Mouse (Mus musculus) embryonic facial prominence, embryonic 15.5 days (tissue): ENCODE measurements at regions not wholly inside any gene's neighbourhood (a gene's known extent, or its start where the extent isn't known, plus 50 kb on each side); places are given as distances from the start of the nearest gene placed in this dataset.
"Not testable (repeated sequence)": the region's sequence is repeated elsewhere in the genome, so short reads cannot be mapped to it uniquely, and the experiment has no call there.

Experiments used
- ATAC-seq: fragments of 200-750 bp; cut with Nextera tagmentation; 2 replicates; pipeline ENCODE4 v1.8.0; 2017; ENCODE audit warnings: low read depth, moderate TSS enrichment; ENCODE audit not compliant: insufficient number of reproducible peaks, low FRiP score, low TSS enrichment
- H3K27ac ChIP-seq: fragments of 300-500 bp; sonication (generic); replicated peaks from 2 replicates; pipeline ENCODE4 v1.5.1; 2015; ENCODE audit warnings: mild to moderate bottlenecking, inconsistent platforms
- H3K27me3 ChIP-seq: fragments of 300-500 bp; sonication (generic); 2 replicates; pipeline ENCODE4 v1.6.1; 2015; ENCODE audit warnings: inconsistent platforms
- H3K36me3 ChIP-seq: fragments of 300-500 bp; sonication (generic); 2 replicates; pipeline ENCODE4 v1.6.1; 2015; ENCODE audit warnings: mild to moderate bottlenecking, inconsistent platforms
- H3K4me1 ChIP-seq: fragments of 300-500 bp; sonication (generic); 2 replicates; pipeline ENCODE4 v1.6.1; 2015; ENCODE audit warnings: inconsistent platforms
- H3K4me2 ChIP-seq: fragments of 300-500 bp; sonication (generic); replicated peaks from 2 replicates; pipeline ENCODE4 v1.6.1; 2015; ENCODE audit warnings: mild to moderate bottlenecking, inconsistent platforms
- H3K4me3 ChIP-seq: fragments of 300-500 bp; sonication (generic); replicated peaks from 2 replicates; pipeline ENCODE4 v1.5.1; 2015; ENCODE audit warnings: mild to moderate bottlenecking, inconsistent platforms
- H3K9ac ChIP-seq: fragments of 300-500 bp; sonication (generic); 2 replicates; pipeline ENCODE4 v1.6.1; 2015; ENCODE audit warnings: inconsistent platforms
- H3K9me3 ChIP-seq: fragments of 300-500 bp; sonication (generic); replicated peaks from 2 replicates; pipeline ENCODE4 v1.6.1; 2016; ENCODE audit warnings: inconsistent platforms
- WGBS: fragments of 180-500 bp; shearing (Covaris S2); methylation state at CpG from one replicate; pipeline ENCODE4 v1.1.7; 2015; 5-methylcytosine and 5-hydroxymethylcytosine counted together

DNA sequence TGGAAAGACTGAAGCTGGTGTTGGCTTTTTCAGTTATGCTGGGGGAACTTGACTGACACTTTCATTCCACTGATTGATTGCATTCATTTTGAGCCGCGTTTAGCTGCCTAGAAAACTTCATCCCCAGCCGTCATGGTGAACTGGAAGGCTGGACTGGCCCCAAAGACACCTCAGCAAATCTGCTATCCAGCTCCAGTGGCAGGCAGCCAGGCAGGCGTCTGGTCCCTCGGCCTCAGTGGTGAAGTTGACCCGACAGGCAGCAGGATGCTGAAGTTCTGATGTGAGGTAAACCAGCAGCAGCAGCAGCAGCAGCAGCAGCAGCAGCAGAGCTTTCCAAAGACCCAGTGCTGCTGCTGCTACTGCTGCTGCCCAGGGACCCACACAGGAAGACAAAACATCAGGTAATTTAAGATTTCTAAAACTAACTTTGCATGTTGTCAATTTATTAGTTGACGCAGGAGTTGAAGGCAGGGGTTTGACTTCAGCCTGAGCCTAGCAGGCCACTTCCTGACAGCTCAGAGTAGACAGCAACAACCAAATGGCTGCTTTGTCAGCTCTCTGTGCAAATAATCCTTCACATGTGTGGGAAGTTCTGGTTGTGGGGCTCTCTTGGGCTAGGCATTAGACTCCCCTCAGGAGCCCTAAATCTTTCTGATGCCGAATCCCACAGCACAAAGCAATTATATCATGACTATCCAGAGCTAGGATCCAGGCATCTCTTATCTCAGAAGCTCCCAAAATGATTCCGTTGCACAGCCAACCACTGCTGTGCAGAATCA lies 200.4 kb upstream of the Nhs start:
- Histone ChIP-seq H3K4me2 (no peak overlapping the region), H3K9me3 (no peaks in the 10 kb centered on the region), H3K27ac (no peak overlapping the region), H3K4me3 (no peak overlapping the region), H3K27me3 (no peaks in the 10 kb centered on the region), H3K36me3 (no peaks in the 10 kb centered on the region), H3K9ac (no peak overlapping the region), H3K4me1 (no peaks in the 10 kb centered on the region)
- WGBS: 44% methylated on average over 9 of the region's 9 CpGs
- ATAC-seq: no peak

DNA sequence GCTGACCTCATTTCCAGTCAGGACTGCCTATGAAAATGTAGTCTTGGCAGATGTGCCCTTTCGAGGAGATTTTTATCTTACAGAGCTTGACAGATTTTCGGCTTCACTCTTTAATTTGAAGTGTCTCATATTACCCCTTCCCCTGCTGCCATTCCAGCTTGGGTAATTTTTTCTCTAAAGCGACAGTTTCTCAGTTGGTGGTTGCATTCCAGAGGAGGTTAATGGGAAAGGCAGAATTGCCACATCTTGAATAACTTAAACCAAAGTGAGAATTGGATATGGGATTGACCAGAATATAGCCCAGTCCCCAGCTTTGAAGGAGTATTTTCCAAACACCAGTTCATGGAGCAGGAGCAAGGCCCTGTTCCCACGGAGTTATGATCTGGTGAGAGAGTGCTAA lies 188.8 kb upstream of the Nhs start:
- no peak overlapping the region for H3K4me2 ChIP-seq
- H3K36me3 ChIP-seq: no peaks in the 10 kb centered on the region
- H3K27ac ChIP-seq: no peak overlapping the region
- H3K9ac ChIP-seq: no peak overlapping the region
- H3K27me3 ChIP-seq: no peaks in the 10 kb centered on the region
- no peaks in the 10 kb centered on the region for H3K4me1 ChIP-seq
- WGBS: 35% methylated on average over 4 of the region's 4 CpGs
- H3K4me3 ChIP-seq: no peak overlapping the region
- H3K9me3 ChIP-seq: no peaks in the 10 kb centered on the region
- 0 out of 2 replicates have a peak, but pooled peaks have one; percentile 34 for ATAC-seq

GRCm38 (mm10) chrX:162347886-162348285 lies 188.4 kb upstream of the Nhs start:
- 18% methylated on average over 2 of the region's 2 CpGs for WGBS
- Histone ChIP-seq H3K9ac (no peak overlapping the region), H3K27ac (no peak overlapping the region), H3K9me3 (no peaks in the 10 kb centered on the region), H3K4me2 (no peak overlapping the region), H3K4me3 (no peak overlapping the region), H3K4me1 (no peaks in the 10 kb centered on the region), H3K27me3 (no peaks in the 10 kb centered on the region), H3K36me3 (no peaks in the 10 kb centered on the region)
- ATAC-seq: no peak

DNA sequence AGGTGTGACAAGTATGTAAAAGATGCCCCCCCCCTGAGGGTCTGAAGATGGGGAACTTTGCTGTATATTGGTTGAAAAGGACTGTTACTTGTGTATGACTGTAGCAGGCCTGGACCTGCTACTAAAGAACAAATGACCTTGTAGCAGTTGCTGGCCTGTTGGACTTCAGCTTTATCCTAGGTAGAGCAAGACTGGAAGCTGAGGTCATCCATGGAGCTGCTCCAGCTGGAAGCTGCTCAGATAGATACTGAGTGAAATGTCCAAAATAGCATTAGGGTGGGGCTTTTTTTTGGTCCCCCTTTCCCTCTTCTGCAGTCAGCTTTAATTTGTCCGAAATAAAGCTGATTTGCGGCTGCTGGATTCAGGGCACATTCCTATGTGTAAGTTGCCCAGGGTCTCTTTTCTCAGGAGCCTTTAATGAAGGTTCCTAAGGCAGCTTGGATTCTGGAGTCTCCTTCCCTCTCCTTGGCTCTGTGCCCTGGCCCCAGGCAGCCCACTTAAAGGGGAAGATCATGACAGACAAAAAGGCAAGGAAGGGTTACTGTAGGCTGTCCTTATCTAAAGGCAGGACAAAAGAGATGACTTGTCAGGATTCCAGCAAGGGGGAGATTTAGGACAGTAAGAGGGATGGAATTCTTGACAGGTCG lies 186.1 kb upstream of the Nhs start:
- H3K4me3 ChIP-seq: no peak overlapping the region
- no peaks in the 10 kb centered on the region for H3K36me3 ChIP-seq
- no peak overlapping the region for H3K4me2 ChIP-seq
- WGBS: 45% methylated on average over 3 of the region's 3 CpGs
- H3K9ac ChIP-seq: no peak overlapping the region
- H3K9me3 ChIP-seq: no peaks in the 10 kb centered on the region
- H3K4me1 ChIP-seq: no peaks in the 10 kb centered on the region
- peak; percentile 43; the same call in 1 of the 2 replicates for ATAC-seq
- H3K27me3 ChIP-seq: no peaks in the 10 kb centered on the region
- H3K27ac ChIP-seq: no peak overlapping the region

- H3K27me3 ChIP-seq: no peaks in the 10 kb centered on the region
These were observed 172.6 kb upstream of the Nhs start for GRCm38 (mm10) chrX:162332121-162332520.

DNA sequence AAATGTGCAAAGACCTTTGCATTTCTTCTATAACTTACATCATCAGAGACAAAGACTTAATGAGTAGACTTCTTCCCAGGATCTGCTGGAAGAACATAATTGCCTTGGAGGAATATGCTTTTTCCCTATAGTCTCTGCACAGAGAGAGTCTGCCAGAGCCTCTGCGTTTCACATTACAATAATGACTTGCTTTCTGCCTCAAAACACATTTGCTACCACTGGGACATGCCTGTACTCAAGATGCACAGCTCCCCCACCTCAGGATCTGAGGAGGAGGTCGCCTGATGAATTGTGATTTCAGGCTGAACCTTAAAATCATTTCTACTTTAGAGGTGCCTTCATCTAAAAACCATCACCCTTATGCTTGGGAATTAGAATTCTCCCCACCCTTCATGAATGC lies 148.1 kb upstream of the Nhs start:
- no peak overlapping the region for H3K4me3 ChIP-seq
- H3K27ac ChIP-seq: no peak overlapping the region
- no peaks in the 10 kb centered on the region for H3K4me1 ChIP-seq
- 61% methylated on average over 2 of the region's 2 CpGs for WGBS
- H3K9ac ChIP-seq: no peak overlapping the region
- no peaks in the 10 kb centered on the region for H3K36me3 ChIP-seq
- no peak for ATAC-seq
- H3K27me3 ChIP-seq: no peaks in the 10 kb centered on the region
- H3K9me3 ChIP-seq: no peaks in the 10 kb centered on the region
- no peak overlapping the region for H3K4me2 ChIP-seq

More at GRCm38 (mm10) chrX:162332121-162332520, 172.6 kb upstream of the Nhs start:
- Histone ChIP-seq H3K4me2 (no peak overlapping the region), H3K9me3 (no peaks in the 10 kb centered on the region), H3K9ac (no peak overlapping the region), H3K27ac (no peak overlapping the region), H3K4me1 (no peaks in the 10 kb centered on the region), H3K36me3 (no peaks in the 10 kb centered on the region), H3K4me3 (no peak overlapping the region)
- 81% methylated on average over 5 of the region's 5 CpGs for WGBS
- ATAC-seq: no peak

DNA sequence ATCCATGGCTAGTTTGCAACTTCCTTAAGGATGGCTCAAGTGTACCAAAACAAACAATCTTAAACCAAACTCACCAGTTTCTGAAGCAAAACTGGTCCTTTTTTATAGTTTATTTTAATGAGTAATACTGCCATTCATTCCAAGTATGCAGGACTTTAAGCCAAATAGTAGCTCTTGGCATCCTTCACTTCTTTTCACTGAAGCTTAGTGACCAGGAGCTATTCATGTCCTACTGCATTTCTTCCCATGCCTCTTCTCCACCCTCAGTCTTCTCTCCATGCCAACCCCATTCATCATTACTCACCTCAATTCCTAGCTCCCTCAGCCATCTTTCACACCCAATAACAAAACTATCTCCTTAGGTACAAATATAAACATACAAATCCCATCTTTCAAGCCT lies 144.6 kb upstream of the Nhs start:
- H3K4me3 ChIP-seq: no peak overlapping the region
- H3K27ac ChIP-seq: no peak overlapping the region
- H3K4me1 ChIP-seq: no peaks in the 10 kb centered on the region
- no peaks in the 10 kb centered on the region for H3K36me3 ChIP-seq
- H3K4me2 ChIP-seq: no peak overlapping the region
- no peak overlapping the region for H3K9ac ChIP-seq
- no peaks in the 10 kb centered on the region for H3K9me3 ChIP-seq
- no peaks in the 10 kb centered on the region for H3K27me3 ChIP-seq
- ATAC-seq: no peak

DNA sequence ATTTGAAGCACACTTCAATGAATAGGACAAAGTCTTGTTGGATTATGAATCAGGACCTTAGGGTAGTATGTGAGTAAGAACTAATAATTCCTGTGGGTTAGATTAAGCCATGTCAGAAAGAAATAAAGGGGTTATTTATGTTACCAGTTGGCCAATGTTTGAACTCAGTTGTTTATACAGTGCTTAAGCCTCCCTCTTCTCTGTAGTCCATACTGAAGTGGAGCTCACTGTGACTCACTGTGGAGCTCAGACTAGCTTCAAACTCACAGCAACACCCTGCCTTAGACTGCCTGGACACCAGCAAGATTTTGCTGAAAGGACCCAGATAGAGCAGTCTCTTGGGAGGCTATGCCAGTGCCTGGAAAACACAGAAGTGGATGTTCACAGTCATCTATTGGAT lies 143.3 kb upstream of the Nhs start:
- H3K4me1 ChIP-seq: no peaks in the 10 kb centered on the region
- no peak for ATAC-seq

DNA sequence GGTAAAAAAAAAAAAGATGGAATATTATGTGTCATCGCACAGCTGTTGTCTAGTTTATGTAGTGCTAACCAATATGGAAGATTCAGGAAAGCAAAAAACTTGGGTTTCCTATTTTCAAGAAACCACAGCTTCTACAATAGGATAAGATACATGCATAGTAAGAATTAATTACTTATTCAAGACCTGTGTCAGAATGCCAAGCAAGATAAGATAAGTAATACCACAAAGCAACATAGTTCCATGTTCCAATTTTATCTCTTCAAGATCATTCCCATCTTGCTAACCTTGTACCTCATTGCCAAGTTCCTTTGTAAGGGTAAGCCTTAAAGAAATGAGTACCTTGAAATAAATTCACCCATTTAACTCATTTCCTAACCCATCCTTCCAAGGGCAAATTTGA lies 131.7 kb upstream of the Nhs start:
- H3K4me2 ChIP-seq: no peak overlapping the region
- no peaks in the 10 kb centered on the region for H3K9me3 ChIP-seq
- no peak overlapping the region for H3K27ac ChIP-seq
- no peaks in the 10 kb centered on the region for H3K4me1 ChIP-seq
- no peak overlapping the region for H3K9ac ChIP-seq
- no peak overlapping the region for H3K4me3 ChIP-seq
- no peaks in the 10 kb centered on the region; the same call in 1 of the 2 replicates for H3K27me3 ChIP-seq
- ATAC-seq: no peak
- WGBS: 73% methylated on average over 1 of the region's 1 CpGs
- H3K36me3 ChIP-seq: no peaks in the 10 kb centered on the region

More for the DNA sequence above, 143.3 kb upstream of the Nhs start:
- Histone ChIP-seq H3K27ac (no peak overlapping the region), H3K4me3 (no peak overlapping the region), H3K27me3 (no peaks in the 10 kb centered on the region), H3K4me2 (no peak overlapping the region), H3K36me3 (no peaks in the 10 kb centered on the region), H3K9me3 (no peaks in the 10 kb centered on the region), H3K9ac (no peak overlapping the region)

- not testable (repeated sequence) for H3K27ac ChIP-seq, H3K9ac ChIP-seq, H3K36me3 ChIP-seq, H3K9me3 ChIP-seq, H3K4me1 ChIP-seq, ATAC-seq, H3K27me3 ChIP-seq, H3K4me3 ChIP-seq, H3K4me2 ChIP-seq
These were observed 126.6 kb upstream of the Nhs start for GRCm38 (mm10) chrX:162286155-162286554.

DNA sequence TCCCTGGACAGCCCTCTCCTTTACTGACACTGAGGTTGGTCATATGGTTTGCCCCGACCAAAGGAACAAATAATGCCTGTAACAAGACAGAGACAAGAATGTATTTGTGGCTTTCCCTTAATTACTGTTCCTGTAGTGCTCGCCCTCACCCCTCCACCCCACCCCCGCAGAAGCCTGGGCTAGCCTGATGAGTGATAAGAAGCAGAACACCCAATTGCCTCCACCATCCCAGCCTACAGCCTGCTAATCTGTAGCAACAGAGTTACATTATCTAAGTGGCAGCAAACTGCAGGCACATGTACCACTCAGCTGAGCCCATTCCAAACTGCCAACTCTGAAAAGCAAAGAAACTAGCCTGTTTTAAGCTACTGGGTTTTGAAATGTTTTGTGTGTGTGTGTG lies 124.7 kb upstream of the Nhs start:
- WGBS: 60% methylated on average over 3 of the region's 3 CpGs
- Histone ChIP-seq H3K27me3 (peaks cover 4% of the 10 kb centered on the region; the same call in 1 of the 2 replicates), H3K9ac (no peak overlapping the region), H3K27ac (no peak overlapping the region), H3K36me3 (no peaks in the 10 kb centered on the region), H3K4me3 (no peak overlapping the region), H3K9me3 (no peaks in the 10 kb centered on the region), H3K4me1 (no peaks in the 10 kb centered on the region), H3K4me2 (no peak overlapping the region)
- ATAC-seq: no peak

GRCm38 (mm10) chrX:162282690-162283089 lies 123.2 kb upstream of the Nhs start:
- 88% methylated on average over 3 of the region's 3 CpGs for WGBS
- no peaks in the 10 kb centered on the region for H3K9me3 ChIP-seq
- H3K36me3 ChIP-seq: no peaks in the 10 kb centered on the region
- no peak overlapping the region for H3K9ac ChIP-seq
- H3K4me3 ChIP-seq: no peak overlapping the region
- 0 out of 2 replicates have a peak, but pooled peaks cover 4% of the 10 kb centered on the region for H3K27me3 ChIP-seq
- H3K4me2 ChIP-seq: no peak overlapping the region
- ATAC-seq: no peak
- no peak overlapping the region for H3K27ac ChIP-seq
- H3K4me1 ChIP-seq: no peaks in the 10 kb centered on the region
